Mouse (Mus musculus) heart, embryonic 13.5 days (tissue): ENCODE data around the gene Mogs. TPM values are rescaled to one million over a fixed set of nuclear protein-coding genes. Genes with fewer than 3 reads are reported as not detected.

Experiments used
- ATAC-seq: fragments of 200-750 bp; cut with Nextera tagmentation; 2 replicates; pipeline ENCODE4 v1.8.0; 2017; ENCODE audit warnings: moderate TSS enrichment; ENCODE audit not compliant: insufficient number of reproducible peaks, low FRiP score, low TSS enrichment; ENCODE audit errors: extremely low read depth
- H3K27ac ChIP-seq: fragments of 300-500 bp; sonication (generic); replicated peaks from 2 replicates; pipeline ENCODE4 v1.5.1; 2015; ENCODE audit warnings: moderate library complexity, mild to moderate bottlenecking, inconsistent platforms
- H3K27me3 ChIP-seq: fragments of 300-500 bp; sonication (generic); replicated peaks from 2 replicates; pipeline ENCODE4 v1.6.1; 2015; ENCODE audit warnings: mild to moderate bottlenecking, inconsistent platforms
- H3K36me3 ChIP-seq: fragments of 300-500 bp; sonication (generic); 2 replicates; pipeline ENCODE4 v1.6.1; 2015; ENCODE audit warnings: mild to moderate bottlenecking, inconsistent platforms
- H3K4me1 ChIP-seq: fragments of 300-500 bp; sonication (generic); 2 replicates; pipeline ENCODE4 v1.6.1; 2015; ENCODE audit warnings: inconsistent platforms
- H3K4me2 ChIP-seq: fragments of 300-500 bp; sonication (generic); 2 replicates; pipeline ENCODE4 v1.6.1; 2015; ENCODE audit warnings: inconsistent platforms, mild to moderate bottlenecking, moderate library complexity
- H3K4me3 ChIP-seq: fragments of 300-500 bp; sonication (generic); 2 replicates; pipeline ENCODE4 v1.5.1; 2015; ENCODE audit warnings: moderate library complexity, mild to moderate bottlenecking, inconsistent platforms
- H3K9ac ChIP-seq: fragments of 300-500 bp; sonication (generic); 2 replicates; pipeline ENCODE4 v1.6.1; 2015; ENCODE audit warnings: inconsistent platforms, mild to moderate bottlenecking, moderate library complexity
- H3K9me3 ChIP-seq: fragments of 300-500 bp; sonication (generic); 2 replicates; pipeline ENCODE4 v1.6.1; 2016; ENCODE audit warnings: inconsistent platforms
- WGBS: fragments of 180-500 bp; shearing (Covaris S2); methylation state at CpG from one replicate; pipeline ENCODE4 v1.1.7; 2015; ENCODE audit warnings: mixed read lengths; 5-methylcytosine and 5-hydroxymethylcytosine counted together
- polyA plus RNA-seq: library from polyadenylated mRNA; unstranded; fragments of >200 nt; fragmentation: Nextera tagmentation; extraction: Ambion mirVana; gene quantifications from 2 replicates; pipeline ENCODE4 v1.2.1, GENCODE M21; 2015

Mogs gene
- polyA plus RNA-seq = 18.5 and 22.0 TPM in 2 replicates

GRCm38 (mm10) chr6:83115011-83115671 lies at the start of gene Mogs:
Gene Mogs (plus strand): TSS chr6:83115496.
- Histone ChIP-seq H3K27me3 (no peaks in the 10 kb centered on the region), H3K9ac (peak within 1 kb of the TSS; percentile 93), H3K27ac (peak within 1 kb of the TSS; percentile 84), H3K36me3 (peaks cover 50% of the 10 kb centered on the region), H3K9me3 (no peaks in the 10 kb centered on the region), H3K4me2 (peak within 1 kb of the TSS; percentile 98), H3K4me1 (peaks cover 54% of the 10 kb centered on the region), H3K4me3 (peak within 1 kb of the TSS; percentile 80)
- under 1% methylated on average over 58 of the region's 58 CpGs for WGBS
- peak; percentile 77 for ATAC-seq

GRCm38 (mm10) chr6:83065995-83066394 lies 49.3 kb upstream of the Mogs start:
- WGBS = 37% methylated on average over 8 of the region's 8 CpGs
- H3K9ac ChIP-seq = no peak overlapping the region
- no peaks in the 10 kb centered on the region for H3K36me3 ChIP-seq
- H3K27ac ChIP-seq = no peak overlapping the region
- H3K4me2 ChIP-seq = no peak overlapping the region
- peaks cover 24% of the 10 kb centered on the region for H3K4me1 ChIP-seq
- H3K4me3 ChIP-seq = no peak overlapping the region
- no peaks in the 10 kb centered on the region for H3K9me3 ChIP-seq
- peaks cover 100% of the 10 kb centered on the region for H3K27me3 ChIP-seq
- ATAC-seq = no peak

- Histone ChIP-seq H3K27me3 (peaks cover 100% of the 10 kb centered on the region), H3K9me3 (no peaks in the 10 kb centered on the region), H3K4me1 (peaks cover 28% of the 10 kb centered on the region), H3K4me2 (no peak overlapping the region), H3K9ac (no peak overlapping the region), H3K27ac (no peak overlapping the region), H3K36me3 (no peaks in the 10 kb centered on the region), H3K4me3 (no peak overlapping the region)
- WGBS = 29% methylated on average over 6 of the region's 6 CpGs
- ATAC-seq = no peak
Observed at GRCm38 (mm10) chr6:83066441-83066840, 48.9 kb upstream of the Mogs start.

GRCm38 (mm10) chr6:83068221-83068620 lies 47.1 kb upstream of the Mogs start:
- ATAC-seq = no peak
- peaks cover 28% of the 10 kb centered on the region for H3K4me1 ChIP-seq
- H3K4me3 ChIP-seq = peak overlapping the region; percentile 43
- H3K9ac ChIP-seq = no peak overlapping the region
- 7% methylated on average over 8 of the region's 8 CpGs for WGBS
- no peak overlapping the region for H3K27ac ChIP-seq
- no peaks in the 10 kb centered on the region for H3K9me3 ChIP-seq
- H3K36me3 ChIP-seq = no peaks in the 10 kb centered on the region
- peaks cover 100% of the 10 kb centered on the region for H3K27me3 ChIP-seq
- peak overlapping the region; percentile 61 for H3K4me2 ChIP-seq

GRCm38 (mm10) chr6:83068706-83069487 lies 46.4 kb upstream of the Mogs start:
- ATAC-seq = no peak
- H3K27me3 ChIP-seq = peaks cover 100% of the 10 kb centered on the region
- H3K9me3 ChIP-seq = no peaks in the 10 kb centered on the region
- peaks cover 28% of the 10 kb centered on the region for H3K4me1 ChIP-seq
- H3K27ac ChIP-seq = no peak overlapping the region
- H3K9ac ChIP-seq = peak overlapping the region; percentile 40; the same call in 1 of the 2 replicates
- H3K4me3 ChIP-seq = peak overlapping the region; percentile 43
- WGBS = under 1% methylated on average over 81 of the region's 81 CpGs
- H3K36me3 ChIP-seq = no peaks in the 10 kb centered on the region
- H3K4me2 ChIP-seq = peak overlapping the region; percentile 61

DNA sequence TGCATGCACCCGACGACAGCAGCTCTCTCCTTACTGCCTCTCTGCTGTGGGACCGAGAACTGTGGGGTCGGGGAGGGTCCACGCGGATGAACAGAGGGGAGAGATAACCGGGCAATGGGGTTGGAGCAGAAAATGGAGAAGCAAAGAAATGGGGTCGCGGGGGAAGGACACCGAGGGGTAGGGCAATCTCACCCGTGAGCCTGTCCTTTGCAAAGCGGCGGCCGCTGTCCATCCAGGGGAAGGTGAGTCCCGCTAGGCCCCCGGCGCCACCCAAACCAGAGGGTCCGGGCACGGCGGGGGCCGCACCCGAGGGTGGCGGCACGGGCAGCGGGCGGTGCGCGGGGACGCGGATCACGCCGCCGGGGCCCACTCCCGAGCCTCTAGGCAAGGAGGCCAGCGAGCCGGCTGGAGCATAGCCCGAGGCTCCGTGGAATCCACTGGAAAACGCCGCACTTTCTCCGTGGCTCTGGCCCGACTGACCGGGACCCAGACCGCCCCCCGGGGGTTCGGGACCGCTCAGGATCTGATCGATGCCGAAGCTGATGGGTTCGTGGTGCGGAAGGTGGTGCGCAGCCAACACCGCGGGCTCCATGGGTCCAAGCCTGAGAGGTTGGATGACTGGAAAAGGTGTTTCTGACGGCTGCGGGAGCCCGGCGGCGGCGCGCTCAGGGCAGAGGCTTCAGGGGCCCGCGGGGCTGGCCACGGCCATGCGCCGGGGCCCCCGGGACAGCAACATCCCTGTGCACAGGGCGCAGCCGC lies 45.6 kb upstream of the Mogs start:
- 3% methylated on average over 67 of the region's 69 CpGs for whole genome bisulfite sequencing
- H3K9ac ChIP-seq = no peak overlapping the region
- no peaks in the 10 kb centered on the region for H3K9me3 ChIP-seq
- H3K4me1 ChIP-seq = peaks cover 28% of the 10 kb centered on the region
- H3K4me2 ChIP-seq = peak overlapping the region; percentile 61
- H3K27me3 ChIP-seq = peaks cover 100% of the 10 kb centered on the region
- H3K27ac ChIP-seq = no peak overlapping the region
- no peaks in the 10 kb centered on the region for H3K36me3 ChIP-seq
- H3K4me3 ChIP-seq = peak overlapping the region; percentile 43
- no peak for ATAC-seq

GRCm38 (mm10) chr6:83070247-83070310 lies 45.2 kb upstream of the Mogs start, which contains the start of gene Tlx2:
Gene Tlx2 (minus strand): TSS chr6:83070293.
- H3K4me2 ChIP-seq = peak within 1 kb of the TSS; percentile 61
- H3K4me1 ChIP-seq = peaks cover 28% of the 10 kb centered on the region
- ATAC-seq = no peak
- H3K36me3 ChIP-seq = no peaks in the 10 kb centered on the region
- H3K9ac ChIP-seq = 0 out of 2 replicates have a peak within 1 kb of the TSS, but pooled peaks have one; percentile 40
- peak within 1 kb of the TSS; percentile 43 for H3K4me3 ChIP-seq
- H3K9me3 ChIP-seq = no peaks in the 10 kb centered on the region
- 0% methylated on average over 10 of the region's 10 CpGs for WGBS
- H3K27me3 ChIP-seq = peaks cover 100% of the 10 kb centered on the region
- no peak within 1 kb of the TSS for H3K27ac ChIP-seq

- Histone ChIP-seq H3K27me3 (peaks cover 100% of the 10 kb centered on the region), H3K9ac (no peak overlapping the region), H3K4me2 (peak overlapping the region; percentile 47), H3K36me3 (no peaks in the 10 kb centered on the region), H3K4me1 (peaks cover 28% of the 10 kb centered on the region), H3K27ac (no peak overlapping the region), H3K4me3 (peak overlapping the region; percentile 43), H3K9me3 (no peaks in the 10 kb centered on the region)
- under 1% methylated on average over 55 of the region's 58 CpGs for WGBS
- no peak for ATAC-seq
Observed at GRCm38 (mm10) chr6:83070311-83071219, 44.7 kb upstream of the Mogs start.

GRCm38 (mm10) chr6:83071220-83071619 lies 44.1 kb upstream of the Mogs start:
- peak overlapping the region; percentile 43 for H3K4me3 ChIP-seq
- no peaks in the 10 kb centered on the region for H3K36me3 ChIP-seq
- no peak overlapping the region for H3K9ac ChIP-seq
- no peak overlapping the region for H3K27ac ChIP-seq
- H3K4me2 ChIP-seq = peak overlapping the region; percentile 20; the same call in 1 of the 2 replicates
- H3K27me3 ChIP-seq = peaks cover 100% of the 10 kb centered on the region
- whole genome bisulfite sequencing = 4% methylated on average over 24 of the region's 24 CpGs
- no peak for ATAC-seq
- no peaks in the 10 kb centered on the region for H3K9me3 ChIP-seq
- peaks cover 28% of the 10 kb centered on the region for H3K4me1 ChIP-seq

DNA sequence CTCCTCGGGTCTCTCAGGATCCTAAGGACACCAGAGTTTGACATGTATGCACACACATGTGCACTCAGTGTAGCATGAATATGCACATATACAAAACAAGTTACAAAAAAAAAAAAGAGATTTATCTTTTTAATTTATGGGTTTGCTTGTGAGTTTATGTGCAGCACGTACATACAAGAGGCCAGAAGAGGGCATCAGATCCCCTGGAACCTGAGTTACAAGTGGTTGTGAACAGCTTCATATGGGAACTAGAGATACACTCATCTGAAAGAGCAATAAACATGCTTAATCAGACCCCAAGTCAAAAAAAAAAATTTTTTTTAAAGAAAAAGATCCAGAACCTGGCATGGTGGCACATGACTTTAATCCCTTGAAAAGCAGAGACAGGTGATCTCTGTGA lies 40.3 kb upstream of the Mogs start:
- H3K4me1 ChIP-seq = peaks cover 25% of the 10 kb centered on the region
- H3K36me3 ChIP-seq = peaks cover 3% of the 10 kb centered on the region
- H3K4me2 ChIP-seq = no peak overlapping the region
- no peak for ATAC-seq
- no peaks in the 10 kb centered on the region for H3K9me3 ChIP-seq
- peaks cover 77% of the 10 kb centered on the region for H3K27me3 ChIP-seq
- H3K9ac ChIP-seq = no peak overlapping the region
- no peak overlapping the region for H3K27ac ChIP-seq
- 12% methylated on average over 2 of the region's 2 CpGs for WGBS
- H3K4me3 ChIP-seq = no peak overlapping the region
